Mouse (Mus musculus): ENCODE measurements around the gene 2310057M21Rik. TPM values are rescaled to one million over a fixed set of nuclear protein-coding genes. Genes with fewer than 3 reads are reported as not detected.

Gene 2310057M21Rik
- polyA plus RNA-seq, 1 experiment = 4.1 TPM

- H3K36me3 ChIP-seq (ENCODE audit: control insufficient read depth, insufficient read depth, low read length) = no peaks in the 10 kb centered on the region
- 82% methylated on average over 4 of the region's 7 CpGs for WGBS
- no peak for DNase-seq (ENCODE audit: low read depth in 1 of 2, low spot score in 2 of 2)
- no peak for TF ChIP-seq CTCF (IDR thresholded peaks at IDR 0.05; ENCODE audit: extremely low read depth, insufficient read depth, insufficient read length, insufficient replicate concordance)
- TF ChIP-seq POLR2A (IDR thresholded peaks at IDR 0.05; ENCODE audit: low read depth, low read length) = no peak
- H3K4me1 ChIP-seq (ENCODE audit: control insufficient read depth, insufficient read depth, insufficient read length) = no peaks in the 10 kb centered on the region
- H3K27ac ChIP-seq (ENCODE audit: insufficient read depth, low read length) = no peak overlapping the region
- H3K27me3 ChIP-seq (ENCODE audit: control insufficient read depth, insufficient read depth, low read length) = no peaks in the 10 kb centered on the region
- no peak overlapping the region for H3K4me3 ChIP-seq (ENCODE audit: extremely low read depth, insufficient read depth, insufficient read length)
These were observed 44.2 kb downstream of the 2310057M21Rik start for GRCm38 (mm10) chr7:131318340-131318739.

- Histone ChIP-seq H3K4me3 (ENCODE audit: extremely low read depth, insufficient read depth, insufficient read length) (no peak overlapping the region), H3K4me1 (ENCODE audit: control insufficient read depth, insufficient read depth, insufficient read length) (no peaks in the 10 kb centered on the region), H3K27ac (ENCODE audit: insufficient read depth, low read length) (no peak overlapping the region), H3K27me3 (ENCODE audit: control insufficient read depth, insufficient read depth, low read length) (no peaks in the 10 kb centered on the region), H3K36me3 (ENCODE audit: control insufficient read depth, insufficient read depth, low read length) (no peaks in the 10 kb centered on the region)
- no peak for DNase-seq (ENCODE audit: low read depth in 1 of 2, low spot score in 2 of 2)
- no peak for TF ChIP-seq POLR2A (IDR thresholded peaks at IDR 0.05; ENCODE audit: low read depth, low read length)
- TF ChIP-seq CTCF (IDR thresholded peaks at IDR 0.05; ENCODE audit: extremely low read depth, insufficient read depth, insufficient read length, insufficient replicate concordance) = no peak
- 72% methylated on average over 12 of the region's 12 CpGs for WGBS
These were observed 45.0 kb downstream of the 2310057M21Rik start for GRCm38 (mm10) chr7:131317587-131317986.

- WGBS = 85% methylated on average over 7 of the region's 7 CpGs
- H3K27me3 ChIP-seq (ENCODE audit: control insufficient read depth, insufficient read depth, low read length) = no peaks in the 10 kb centered on the region
- H3K4me3 ChIP-seq (ENCODE audit: extremely low read depth, insufficient read depth, insufficient read length) = no peak overlapping the region
- TF ChIP-seq POLR2A (IDR thresholded peaks at IDR 0.05; ENCODE audit: low read depth, low read length) (no peak), CTCF (IDR thresholded peaks at IDR 0.05; ENCODE audit: extremely low read depth, insufficient read depth, insufficient read length, insufficient replicate concordance) (no peak)
- H3K27ac ChIP-seq (ENCODE audit: insufficient read depth, low read length) = no peak overlapping the region
- H3K36me3 ChIP-seq (ENCODE audit: control insufficient read depth, insufficient read depth, low read length) = no peaks in the 10 kb centered on the region
- H3K4me1 ChIP-seq (ENCODE audit: control insufficient read depth, insufficient read depth, insufficient read length) = no peaks in the 10 kb centered on the region
- no peak for DNase-seq (ENCODE audit: low read depth in 1 of 2, low spot score in 2 of 2)
These were observed 48.1 kb downstream of the 2310057M21Rik start for GRCm38 (mm10) chr7:131314493-131314892.

GRCm38 (mm10) chr7:131306733-131307132 is 55.8 kb downstream of the 2310057M21Rik start:
- H3K36me3 ChIP-seq (ENCODE audit: control insufficient read depth, insufficient read depth, low read length) = no peaks in the 10 kb centered on the region
- TF ChIP-seq POLR2A (IDR thresholded peaks at IDR 0.05; ENCODE audit: low read depth, low read length) (no peak), CTCF (IDR thresholded peaks at IDR 0.05; ENCODE audit: extremely low read depth, insufficient read depth, insufficient read length, insufficient replicate concordance) (no peak)
- H3K27me3 ChIP-seq (ENCODE audit: control insufficient read depth, insufficient read depth, low read length) = no peaks in the 10 kb centered on the region
- no peaks in the 10 kb centered on the region for H3K4me1 ChIP-seq (ENCODE audit: control insufficient read depth, insufficient read depth, insufficient read length)
- no peak overlapping the region for H3K4me3 ChIP-seq (ENCODE audit: extremely low read depth, insufficient read depth, insufficient read length)
- DNase-seq (ENCODE audit: low read depth in 1 of 2, low spot score in 2 of 2) = no peak
- 76% methylated on average over 5 of the region's 5 CpGs for WGBS
- no peak overlapping the region for H3K27ac ChIP-seq (ENCODE audit: insufficient read depth, low read length)

GRCm38 (mm10) chr7:131303340-131303739 is 59.2 kb downstream of the 2310057M21Rik start:
- no peaks in the 10 kb centered on the region for H3K4me1 ChIP-seq (ENCODE audit: control insufficient read depth, insufficient read depth, insufficient read length)
- no peak overlapping the region for H3K27ac ChIP-seq (ENCODE audit: insufficient read depth, low read length)
- 79% methylated on average over 8 of the region's 8 CpGs for WGBS
- DNase-seq (ENCODE audit: low read depth in 1 of 2, low spot score in 2 of 2) = no peak
- no peaks in the 10 kb centered on the region for H3K36me3 ChIP-seq (ENCODE audit: control insufficient read depth, insufficient read depth, low read length)
- H3K27me3 ChIP-seq (ENCODE audit: control insufficient read depth, insufficient read depth, low read length) = no peaks in the 10 kb centered on the region
- TF ChIP-seq CTCF (IDR thresholded peaks at IDR 0.05; ENCODE audit: extremely low read depth, insufficient read depth, insufficient read length, insufficient replicate concordance) (no peak), POLR2A (IDR thresholded peaks at IDR 0.05; ENCODE audit: low read depth, low read length) (no peak)
- H3K4me3 ChIP-seq (ENCODE audit: extremely low read depth, insufficient read depth, insufficient read length) = no peak overlapping the region

- Histone ChIP-seq H3K27ac (ENCODE audit: insufficient read depth, low read length) (no peak overlapping the region), H3K4me3 (ENCODE audit: extremely low read depth, insufficient read depth, insufficient read length) (no peak overlapping the region), H3K4me1 (ENCODE audit: control insufficient read depth, insufficient read depth, insufficient read length) (no peaks in the 10 kb centered on the region), H3K27me3 (ENCODE audit: control insufficient read depth, insufficient read depth, low read length) (no peaks in the 10 kb centered on the region), H3K36me3 (ENCODE audit: control insufficient read depth, insufficient read depth, low read length) (no peaks in the 10 kb centered on the region)
- TF ChIP-seq CTCF (IDR thresholded peaks at IDR 0.05; ENCODE audit: extremely low read depth, insufficient read depth, insufficient read length, insufficient replicate concordance) (no peak), POLR2A (IDR thresholded peaks at IDR 0.05; ENCODE audit: low read depth, low read length) (no peak)
- WGBS = 81% methylated on average over 8 of the region's 8 CpGs
- DNase-seq (ENCODE audit: low read depth in 1 of 2, low spot score in 2 of 2) = no peak
These were observed 65.4 kb downstream of the 2310057M21Rik start for GRCm38 (mm10) chr7:131297151-131297550.

Other genes starting within 250 kb of the 2310057M21Rik start
- gene 4933402N03Rik, start 216.4 kb downstream of the 2310057M21Rik start, polyA plus RNA-seq (2012; rRNA removed) = not detected in 2 replicates
- 0.32 and 0.41 TPM in 2 replicates for gene 5430419D17Rik, start 188.4 kb downstream of the 2310057M21Rik start, polyA plus RNA-seq (2012; rRNA removed)
- gene Cuzd1, start 40.5 kb downstream of the 2310057M21Rik start, polyA plus RNA-seq (2012; rRNA removed) = 12.0 and 16.5 TPM in 2 replicates
- not detected in 2 replicates for gene Fam24b, start 33.2 kb downstream of the 2310057M21Rik start, polyA plus RNA-seq (2012; rRNA removed)
- gene Fam24a, start 28.9 kb downstream of the 2310057M21Rik start, polyA plus RNA-seq (2012; rRNA removed) = not detected in 2 replicates
- 23.9 and 29.4 TPM in 2 replicates for gene Pstk, start 8.4 kb upstream of the 2310057M21Rik start, polyA plus RNA-seq (2012; rRNA removed)
- 7.2 and 9.8 TPM in 2 replicates for gene Ikzf5, start 47.8 kb upstream of the 2310057M21Rik start, polyA plus RNA-seq (2012; rRNA removed)
- 2.2 and 2.3 TPM in 2 replicates for gene Acadsb, start 47.8 kb upstream of the 2310057M21Rik start, polyA plus RNA-seq (2012; rRNA removed)
- not detected in 2 replicates for gene Hmx3, start 180.1 kb upstream of the 2310057M21Rik start, polyA plus RNA-seq (2012; rRNA removed)
- gene Hmx2, start 186.0 kb upstream of the 2310057M21Rik start, polyA plus RNA-seq (2012; rRNA removed) = 0.05 TPM in 1 of 2 replicates, not detected in the other
- 51.3 and 54.8 TPM in 2 replicates for gene Bub3, start 197.5 kb upstream of the 2310057M21Rik start, polyA plus RNA-seq (2012; rRNA removed)